In genomic region chr1:84881248-84882065, GRCm38 (mm10) we compare ENCODE assay signal across 10 mouse cellular contexts. TPM values are rescaled to one million over a fixed set of nuclear protein-coding genes. Genes with fewer than 3 reads are reported as not detected.
DNase-seq lines count a peak whose midpoint lies in the region; TF ChIP-seq lines count a peak whose summit lies in the region.
"Had no signal": no experiment of that assay in that cellular context is flagged by ENCODE, and none has a peak within 500 bp of the region (broad histone marks: within the 10 kb centered on the region; RNA-seq: fewer than 3 reads in every experiment).

No protein-coding gene starts in this region.

- TF ChIP-seq POLR2A in kidney, adult 2 months (IDR thresholded peaks at IDR 0.05; ENCODE audit: low read depth, low read length): no peak

- no peaks in the 10 kb centered on the region for H3K27me3 ChIP-seq in kidney, adult 2 months (replicated peaks; ENCODE audit: control insufficient read depth, insufficient read depth, low read length)
- H3K27me3 ChIP-seq: heart, embryonic 15.5 days; midbrain, embryonic 12.5 days had no signal

- no peaks in the 10 kb centered on the region for H3K4me1 ChIP-seq in kidney, adult 2 months (ENCODE audit: control insufficient read depth, insufficient read depth, low read length)
- H3K4me1 ChIP-seq: heart, embryonic 15.5 days; midbrain, embryonic 12.5 days had no signal

- no peak overlapping the region for H3K27ac ChIP-seq in kidney, adult 2 months (ENCODE audit: insufficient read depth, low read depth, low read length)
- no peak overlapping the region for H3K27ac ChIP-seq in layer of hippocampus, adult 2 months
- H3K27ac ChIP-seq: heart, embryonic 15.5 days; midbrain, embryonic 12.5 days had no signal

- H3K4me3 ChIP-seq in kidney, adult 2 months (ENCODE audit: insufficient read depth, low read depth, low read length): no peak overlapping the region
- H3K4me3 ChIP-seq in layer of hippocampus, adult 2 months: no peak overlapping the region
- H3K4me3 ChIP-seq: heart, embryonic 15.5 days; midbrain, embryonic 12.5 days had no signal

- DNase-seq in kidney, adult 2 months: no peak
- no peak for DNase-seq in kidney, postnatal 36 days
- DNase-seq in 416B (ENCODE audit: low read depth) (peak; percentile 86), NIH3T3 (ENCODE audit: low read depth) (peak; percentile 81)
- DNase-seq in layer of hippocampus, adult 2 months (ENCODE audit: low spot score in 2 of 2): peak in 1 of 2 experiments; percentile 54
- no peak for DNase-seq in thymus, postnatal 25 days
- DNase-seq in cerebellum, adult 18-20 months: no peak
- no peak for DNase-seq in cerebellum, adult 11-12 months

- 75% methylated on average over 11 of the region's 11 CpGs for WGBS in kidney, adult 2 months

- no peaks in the 10 kb centered on the region for H3K36me3 ChIP-seq in kidney, adult 2 months (ENCODE audit: control insufficient read depth, insufficient read depth, low read length)
- H3K36me3 ChIP-seq: heart, embryonic 15.5 days; midbrain, embryonic 12.5 days had no signal

- TF ChIP-seq CTCF in kidney, adult 2 months (conservative IDR thresholded peaks at IDR 0.05; ENCODE audit: insufficient read depth, insufficient read length, low read depth, low read length): peak; percentile 67
- TF ChIP-seq CTCF in layer of hippocampus, adult 2 months (conservative IDR thresholded peaks at IDR 0.05): peak; percentile 65

RNA-seq across cellular contexts. Expression of gene Trip12, which starts 41.1 kb away (rescaled TPM):
- polyA plus RNA-seq in kidney, adult 2 months (2012; rRNA removed): 26.6 and 35.7 TPM in 2 replicates
- total RNA-seq in layer of hippocampus, adult 2 months (2021): 100 to 1,000 TPM; 196 to 201 TPM

RNA-seq across cellular contexts. Expression of gene Fbxo36, which starts 41.8 kb away (rescaled TPM):
- 28.7 and 32.3 TPM in 2 replicates for polyA plus RNA-seq in kidney, adult 2 months (2012; rRNA removed)
- 1 to 10 TPM; 2.4 to 3.1 TPM for total RNA-seq in layer of hippocampus, adult 2 months (2021)

RNA-seq across cellular contexts. Expression of gene Slc16a14, which starts 53.5 kb away (rescaled TPM):
- 27.6 and 31.2 TPM in 2 replicates for polyA plus RNA-seq in kidney, adult 2 months (2012; rRNA removed)
- total RNA-seq in layer of hippocampus, adult 2 months (2021): 10 to 100 TPM; 15.3 to 15.9 TPM

Comparison
In these comparisons a context has a peak if more than half of its experiments do, and no peak if none do; other contexts are left out.
1. DNase-seq: peak in 416B (single experiment) and NIH3T3 (single experiment); none in kidney, adult 2 months (single experiment), kidney, postnatal 36 days (0 of 2), thymus, postnatal 25 days (single experiment), cerebellum, adult 18-20 months (0 of 2) and cerebellum, adult 11-12 months (single experiment).